Mouse (Mus musculus) bone marrow, adult 2 months (tissue): ENCODE measurements at regions not wholly inside any gene's neighbourhood (a gene's known extent, or its start where the extent isn't known, plus 50 kb on each side); places are given as distances from the start of the nearest gene placed in this dataset.
"Not testable (repeated sequence)": the region's sequence is repeated elsewhere in the genome, so short reads cannot be mapped to it uniquely, and the experiment has no call there.

Source experiments
- H3K27ac ChIP-seq: fragments of 200-500 bp; 2 replicates; pipeline ENCODE4 v1.5.1; 2012; ENCODE audit warnings: low read depth, mild to moderate bottlenecking, control low read depth, inconsistent platforms, low read length; ENCODE audit not compliant: control insufficient read depth, poor library complexity, insufficient read depth
- H3K4me1 ChIP-seq: fragments of 200-500 bp; 2 replicates; pipeline ENCODE4 v1.6.1; 2011; ENCODE audit warnings: low read length; ENCODE audit not compliant: control insufficient read depth, insufficient read depth
- H3K4me3 ChIP-seq: fragments of 200-500 bp; replicated peaks from 2 replicates; pipeline ENCODE3; 2011; ENCODE audit warnings: mild to moderate bottlenecking, low read depth, low read length, control low read depth; ENCODE audit not compliant: control insufficient read depth
- CTCF ChIP-seq: fragments of 200-500 bp; IDR thresholded peaks from 2 replicates; pipeline ENCODE4 v1.5.1; 2011; ENCODE audit warnings: low read length, control low read depth; ENCODE audit not compliant: control insufficient read depth, insufficient read depth
- POLR2A ChIP-seq: fragments of 200-500 bp; IDR thresholded peaks from 2 replicates; pipeline ENCODE4 v1.6.1; 2011; ENCODE audit warnings: low read depth, mild to moderate bottlenecking, control low read depth, low read length, borderline replicate concordance; ENCODE audit not compliant: control insufficient read depth
- WGBS: fragments of 180-500 bp; shearing (Covaris S2); methylation state at CpG from one replicate; pipeline ENCODE4 v1.1.7; 2018; 5-methylcytosine and 5-hydroxymethylcytosine counted together

DNA sequence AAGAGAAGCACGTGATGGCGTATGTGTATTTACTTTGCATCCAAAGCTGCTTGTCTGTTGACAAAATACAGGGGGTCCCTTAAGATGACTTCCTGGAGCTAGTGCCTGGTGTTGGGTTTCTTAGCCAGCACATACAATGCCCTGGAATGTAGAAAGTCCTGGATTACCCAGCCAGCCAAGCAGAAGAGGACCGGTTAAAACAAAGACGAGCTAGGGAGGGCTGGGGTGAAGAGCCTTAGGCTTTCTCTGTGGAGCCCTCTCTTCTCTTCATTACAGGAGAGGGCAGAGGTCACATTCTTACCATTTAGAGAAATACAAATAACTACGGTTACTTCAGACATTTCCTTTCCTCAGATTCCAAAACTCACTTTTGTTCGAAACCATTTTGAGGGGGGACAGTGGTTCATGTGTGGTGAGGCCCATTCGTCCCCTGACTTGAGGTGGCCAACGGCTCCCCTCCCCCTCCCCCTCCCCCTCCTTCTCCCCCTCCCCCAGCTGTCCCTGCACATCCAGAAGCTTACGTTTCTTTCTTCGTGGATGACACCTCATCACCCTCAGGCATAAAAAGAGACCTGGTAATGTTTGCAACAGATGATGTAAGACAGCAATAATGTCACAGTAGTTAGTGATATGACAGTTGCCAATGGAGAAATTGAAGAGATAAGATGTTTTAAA lies 275.8 kb upstream of the Arglu1 start:
- WGBS, result 76% methylated on average over 10 of the region's 10 CpGs
- Histone ChIP-seq H3K27ac (no peak overlapping the region), H3K4me1 (peaks cover 2% of the 10 kb centered on the region; the same call in 1 of the 2 replicates), H3K4me3 (no peak overlapping the region)
- TF ChIP-seq POLR2A (no peak), CTCF (no peak)

GRCm38 (mm10) chr8:8960221-8960620 lies 269.9 kb upstream of the Arglu1 start:
- no peak for TF ChIP-seq CTCF
- TF ChIP-seq POLR2A, result no peak
- WGBS, result 82% methylated on average over 3 of the region's 3 CpGs
- H3K4me1 ChIP-seq, result no peaks in the 10 kb centered on the region
- no peak overlapping the region for H3K4me3 ChIP-seq
- no peak overlapping the region for H3K27ac ChIP-seq

- Histone ChIP-seq H3K4me3 (no peak overlapping the region), H3K27ac (no peak overlapping the region), H3K4me1 (no peaks in the 10 kb centered on the region)
- 26% methylated on average over 1 of the region's 1 CpGs for WGBS
- TF ChIP-seq POLR2A (no peak), CTCF (no peak)
Measured at GRCm38 (mm10) chr8:8959787-8960093, 269.4 kb upstream of the Arglu1 start.

- TF ChIP-seq POLR2A (no peak), CTCF (no peak)
- Histone ChIP-seq H3K4me3 (no peak overlapping the region), H3K27ac (no peak overlapping the region), H3K4me1 (no peaks in the 10 kb centered on the region)
- 53% methylated on average over 8 of the region's 8 CpGs for WGBS
Measured at GRCm38 (mm10) chr8:8959021-8959786, 268.9 kb upstream of the Arglu1 start.

DNA sequence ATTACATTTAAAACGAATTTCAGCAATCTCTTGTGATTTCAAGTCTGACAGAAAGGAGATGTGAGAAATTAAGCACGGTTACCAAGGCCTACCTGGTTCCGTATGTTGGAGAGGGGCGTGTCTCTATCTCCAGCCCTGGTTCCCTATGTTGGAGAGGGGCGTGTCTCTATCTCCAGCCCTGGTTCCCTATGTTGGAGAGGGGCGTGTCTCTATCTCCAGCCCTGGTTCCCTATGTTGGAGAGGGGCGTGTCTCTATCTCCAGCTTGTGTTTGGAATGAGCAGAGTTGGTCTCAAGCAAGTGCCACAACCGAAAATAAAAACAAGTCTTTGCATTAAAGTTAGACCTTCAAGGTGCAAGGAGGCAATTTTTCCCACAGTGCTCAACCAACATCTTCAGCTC lies 267.8 kb upstream of the Arglu1 start:
- not testable (repeated sequence) for H3K4me1 ChIP-seq, H3K27ac ChIP-seq, H3K4me3 ChIP-seq
- 69% methylated on average over 8 of the region's 8 CpGs for WGBS

DNA sequence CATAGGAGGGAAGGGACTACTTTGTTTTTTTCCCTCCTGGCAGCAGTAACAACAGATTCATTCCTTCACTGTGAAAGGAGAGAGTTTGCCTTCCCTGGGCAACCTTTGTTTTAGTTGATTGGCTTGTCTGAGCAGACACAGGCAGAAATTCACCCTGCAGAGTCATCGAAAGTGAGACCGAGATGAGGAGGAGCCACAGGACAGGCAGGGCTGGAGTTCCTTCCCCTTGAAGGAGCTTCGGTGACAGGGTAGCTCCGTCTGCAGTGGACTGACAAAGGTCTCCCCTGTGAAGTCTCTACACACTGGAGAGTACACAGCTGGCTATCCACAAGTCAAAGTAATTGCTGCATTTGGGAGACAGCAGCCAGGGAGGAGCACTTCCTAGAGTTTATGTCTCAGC lies 261.9 kb upstream of the Arglu1 start:
- H3K27ac ChIP-seq, result no peak overlapping the region
- TF ChIP-seq CTCF, result no peak
- no peak for TF ChIP-seq POLR2A
- no peak overlapping the region for H3K4me3 ChIP-seq
- 1% methylated on average over 4 of the region's 4 CpGs for WGBS
- H3K4me1 ChIP-seq, result no peaks in the 10 kb centered on the region

DNA sequence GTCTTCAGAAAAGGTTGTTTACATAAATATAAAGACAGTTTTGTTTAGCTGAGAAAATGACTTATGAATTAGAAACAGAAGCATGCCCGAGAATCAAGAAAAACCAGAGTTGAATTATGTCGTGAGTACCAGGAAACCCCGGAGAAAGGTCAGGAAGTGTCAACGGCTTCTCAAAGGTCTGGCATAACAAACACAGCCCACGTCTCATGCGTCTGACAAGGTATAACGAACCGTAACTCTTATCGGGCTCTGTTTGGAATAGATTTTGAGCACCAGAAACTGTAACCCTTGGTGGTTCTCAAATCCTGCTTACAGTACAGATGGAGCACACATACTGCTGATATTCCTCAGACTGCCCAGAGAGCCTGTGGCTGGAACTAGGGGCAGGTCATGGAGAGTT lies 260.9 kb upstream of the Arglu1 start:
- 7% methylated on average over 9 of the region's 9 CpGs for WGBS
- Histone ChIP-seq H3K4me1 (no peaks in the 10 kb centered on the region), H3K4me3 (no peak overlapping the region), H3K27ac (no peak overlapping the region)
- TF ChIP-seq CTCF, result no peak
- TF ChIP-seq POLR2A, result no peak

DNA sequence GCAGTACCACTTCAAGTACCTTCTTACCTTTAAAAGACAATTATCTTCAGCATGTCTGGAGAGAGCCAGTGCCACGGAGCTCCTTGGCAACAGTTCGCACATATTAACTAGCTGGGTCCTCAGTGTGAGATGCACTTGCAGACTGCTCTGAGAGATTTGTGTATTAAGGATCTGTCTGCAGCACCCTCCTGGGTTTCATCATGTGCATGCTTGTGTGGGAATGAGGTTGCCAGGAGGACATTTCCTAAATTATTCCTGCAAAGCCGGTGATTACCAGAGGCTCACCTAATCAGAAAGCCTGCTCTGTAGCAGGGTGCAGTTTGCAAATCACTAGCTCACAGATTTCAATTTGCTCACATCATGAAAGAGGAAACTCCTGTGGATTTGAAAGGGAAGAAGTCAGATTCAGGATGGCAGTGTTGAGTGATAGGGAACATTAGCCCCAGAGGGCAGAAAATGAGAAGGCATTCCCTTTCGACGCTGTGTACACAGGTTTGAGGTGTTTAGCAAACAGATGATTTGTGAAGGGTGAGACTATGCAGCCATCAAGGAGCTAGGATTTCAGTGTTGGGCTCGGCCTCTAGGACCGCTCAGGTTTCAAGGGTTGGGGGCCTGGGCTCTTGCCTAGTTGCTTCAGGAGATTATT lies 257.3 kb upstream of the Arglu1 start:
- WGBS, result 72% methylated on average over 7 of the region's 7 CpGs
- no peak overlapping the region for H3K27ac ChIP-seq
- H3K4me1 ChIP-seq, result no peaks in the 10 kb centered on the region
- no peak for TF ChIP-seq CTCF
- no peak for TF ChIP-seq POLR2A
- no peak overlapping the region for H3K4me3 ChIP-seq
